Mouse (Mus musculus): ENCODE results near the gene Cyp4f39. TPM values are rescaled to one million over a fixed set of nuclear protein-coding genes. Genes with fewer than 3 reads are reported as not detected.
"Not testable (repeated sequence)": the region's sequence is repeated elsewhere in the genome, so short reads cannot be mapped to it uniquely, and the experiment has no call there.

The Cyp4f39 gene
- polyA plus RNA-seq, 1 experiment from 2014 or later, result 0.59 TPM

- H3K9me3 ChIP-seq (ENCODE audit: control insufficient read depth), result no peaks in the 10 kb centered on the region
- peak overlapping the region; percentile 39 for H3K4me3 ChIP-seq (ENCODE audit: low read depth, low read length)
- H3K9ac ChIP-seq (ENCODE audit: low read depth, low read length), result peak overlapping the region; percentile 57
- TF ChIP-seq CTCF (IDR thresholded peaks at IDR 0.05; ENCODE audit: low read depth), result peak; percentile 97
- H3K4me1 ChIP-seq (replicated peaks; ENCODE audit: control insufficient read depth, insufficient read depth, low read length), result no peaks in the 10 kb centered on the region
- H3K27ac ChIP-seq (ENCODE audit: low read depth, low read length), result peak overlapping the region; percentile 70
- ATAC-seq, result peak; percentile 97
- H3K4me2 ChIP-seq (replicated peaks; ENCODE audit: low read depth), result peak overlapping the region; percentile 73
- H3K27me3 ChIP-seq (replicated peaks; ENCODE audit: control insufficient read depth, insufficient read depth, low read length), result no peaks in the 10 kb centered on the region
- no peaks in the 10 kb centered on the region; the same call in 1 of the 2 replicates for H3K36me3 ChIP-seq (ENCODE audit: control insufficient read depth, insufficient read depth)
- WGBS, result 15% methylated on average over 26 of the region's 26 CpGs
Observed at GRCm38 (mm10) chr17:32528408-32529337, 76.2 kb downstream of the Cyp4f39 start.

GRCm38 (mm10) chr17:32532356-32532755, 79.8 kb downstream of the Cyp4f39 start:
- H3K9me3 ChIP-seq (ENCODE audit: control insufficient read depth); H3K4me3 ChIP-seq (ENCODE audit: low read depth, low read length); H3K27me3 ChIP-seq (replicated peaks; ENCODE audit: control insufficient read depth, insufficient read depth, low read length); H3K36me3 ChIP-seq (ENCODE audit: control insufficient read depth, insufficient read depth); H3K4me2 ChIP-seq (replicated peaks; ENCODE audit: low read depth); H3K4me1 ChIP-seq (replicated peaks; ENCODE audit: control insufficient read depth, insufficient read depth, low read length); ATAC-seq; H3K9ac ChIP-seq (ENCODE audit: low read depth, low read length); H3K27ac ChIP-seq (ENCODE audit: low read depth, low read length): not testable (repeated sequence)
- WGBS, result 69% methylated on average over 4 of the region's 4 CpGs

- no peaks in the 10 kb centered on the region for H3K9me3 ChIP-seq (ENCODE audit: control insufficient read depth)
- H3K27ac ChIP-seq (ENCODE audit: low read depth, low read length), result peak overlapping the region; percentile 63
- no peak for TF ChIP-seq CTCF (IDR thresholded peaks at IDR 0.05; ENCODE audit: low read depth)
- H3K4me1 ChIP-seq (replicated peaks; ENCODE audit: control insufficient read depth, insufficient read depth, low read length), result no peaks in the 10 kb centered on the region
- no peak overlapping the region for H3K4me2 ChIP-seq (replicated peaks; ENCODE audit: low read depth)
- WGBS, result 65% methylated on average over 6 of the region's 6 CpGs
- H3K4me3 ChIP-seq (ENCODE audit: low read depth, low read length), result no peak overlapping the region
- H3K27me3 ChIP-seq (replicated peaks; ENCODE audit: control insufficient read depth, insufficient read depth, low read length), result no peaks in the 10 kb centered on the region
- no peak overlapping the region for H3K9ac ChIP-seq (ENCODE audit: low read depth, low read length)
- no peak for ATAC-seq
- H3K36me3 ChIP-seq (ENCODE audit: control insufficient read depth, insufficient read depth), result no peaks in the 10 kb centered on the region
Observed at GRCm38 (mm10) chr17:32534068-32534467, 81.5 kb downstream of the Cyp4f39 start.

- WGBS, result 8% methylated on average over 5 of the region's 5 CpGs
Observed at GRCm38 (mm10) chr17:32536051-32536866, 83.7 kb downstream of the Cyp4f39 start, which contains the start of gene Cyp4f16. TSS of gene Cyp4f16 (plus strand) at chr17:32536558.

GRCm38 (mm10) chr17:32536867-32537250, 84.3 kb downstream of the Cyp4f39 start:
- no peak for ATAC-seq
- no peak overlapping the region for H3K27ac ChIP-seq (ENCODE audit: low read depth, low read length)
- no peaks in the 10 kb centered on the region for H3K9me3 ChIP-seq (ENCODE audit: control insufficient read depth)
- 49% methylated on average over 5 of the region's 5 CpGs for WGBS
- peak overlapping the region; percentile 44 for H3K4me3 ChIP-seq (ENCODE audit: low read depth, low read length)
- H3K4me2 ChIP-seq (replicated peaks; ENCODE audit: low read depth), result peak overlapping the region; percentile 65
- peak overlapping the region; percentile 31; the same call in 1 of the 2 replicates for H3K9ac ChIP-seq (ENCODE audit: low read depth, low read length)
- H3K4me1 ChIP-seq (replicated peaks; ENCODE audit: control insufficient read depth, insufficient read depth, low read length), result no peaks in the 10 kb centered on the region
- no peaks in the 10 kb centered on the region for H3K27me3 ChIP-seq (replicated peaks; ENCODE audit: control insufficient read depth, insufficient read depth, low read length)
- TF ChIP-seq CTCF (IDR thresholded peaks at IDR 0.05; ENCODE audit: low read depth), result no peak
- H3K36me3 ChIP-seq (ENCODE audit: control insufficient read depth, insufficient read depth), result no peaks in the 10 kb centered on the region

More at GRCm38 (mm10) chr17:32536051-32536866, 83.7 kb downstream of the Cyp4f39 start, which contains the start of gene Cyp4f16:
- Histone ChIP-seq H3K27ac (ENCODE audit: low read depth, low read length) (peak within 1 kb of the TSS; percentile 63; the same call in 1 of the 2 replicates), H3K4me2 (replicated peaks; ENCODE audit: low read depth) (peak within 1 kb of the TSS; percentile 65), H3K9ac (ENCODE audit: low read depth, low read length) (peak within 1 kb of the TSS; percentile 31; the same call in 1 of the 2 replicates), H3K4me3 (ENCODE audit: low read depth, low read length) (peak within 1 kb of the TSS; percentile 44)
- not testable (repeated sequence) for H3K9me3 ChIP-seq (ENCODE audit: control insufficient read depth); H3K27me3 ChIP-seq (replicated peaks; ENCODE audit: control insufficient read depth, insufficient read depth, low read length); H3K4me1 ChIP-seq (replicated peaks; ENCODE audit: control insufficient read depth, insufficient read depth, low read length); H3K36me3 ChIP-seq (ENCODE audit: control insufficient read depth, insufficient read depth)
- peak; percentile 96 for ATAC-seq

Other genes with a start within 250 kb of the Cyp4f39 start
- 35.9 and 36.7 TPM in 2 replicates for gene Brd4, start 168.0 kb upstream of the Cyp4f39 start, polyA plus RNA-seq (2015; fragmentation: Nextera tagmentation; extraction: Ambion mirVana)
- 18.3 and 21.9 TPM in 2 replicates for gene Akap8, start 131.5 kb upstream of the Cyp4f39 start, polyA plus RNA-seq (2015; fragmentation: Nextera tagmentation; extraction: Ambion mirVana)
- gene Akap8l, start 102.1 kb upstream of the Cyp4f39 start, polyA plus RNA-seq (2015; fragmentation: Nextera tagmentation; extraction: Ambion mirVana), result 21.6 and 26.8 TPM in 2 replicates
- 9.5 and 10.0 TPM in 2 replicates for gene Wiz, start 63.3 kb upstream of the Cyp4f39 start, polyA plus RNA-seq (2015; fragmentation: Nextera tagmentation; extraction: Ambion mirVana)
- gene Rasal3, start 49.1 kb upstream of the Cyp4f39 start, polyA plus RNA-seq (2015; fragmentation: Nextera tagmentation; extraction: Ambion mirVana), result 1.1 TPM in 2 replicates
- 0.14 and 0.17 TPM in 2 replicates for gene Pglyrp2, start 28.6 kb upstream of the Cyp4f39 start, polyA plus RNA-seq (2015; fragmentation: Nextera tagmentation; extraction: Ambion mirVana)
- gene Cyp4f17, start 53.3 kb downstream of the Cyp4f39 start, polyA plus RNA-seq (2015; fragmentation: Nextera tagmentation; extraction: Ambion mirVana), result 1.9 and 2.7 TPM in 2 replicates
- gene Cyp4f16, start 83.8 kb downstream of the Cyp4f39 start, polyA plus RNA-seq (2015; fragmentation: Nextera tagmentation; extraction: Ambion mirVana), result 95.4 and 102 TPM in 2 replicates
- not detected in 2 replicates for gene Cyp4f37, start 168.6 kb downstream of the Cyp4f39 start, polyA plus RNA-seq (2015; fragmentation: Nextera tagmentation; extraction: Ambion mirVana)
- gene Cyp4f40, start 206.2 kb downstream of the Cyp4f39 start, polyA plus RNA-seq (2015; fragmentation: Nextera tagmentation; extraction: Ambion mirVana), result 3.2 and 3.7 TPM in 2 replicates
- gene Cyp4f15, start 232.9 kb downstream of the Cyp4f39 start, polyA plus RNA-seq (2015; fragmentation: Nextera tagmentation; extraction: Ambion mirVana), result not detected in 2 replicates

Measured in intestine, postnatal 0 days (tissue).